ENCODE assay signal across 8 mouse cellular contexts in the genomic region with DNA sequence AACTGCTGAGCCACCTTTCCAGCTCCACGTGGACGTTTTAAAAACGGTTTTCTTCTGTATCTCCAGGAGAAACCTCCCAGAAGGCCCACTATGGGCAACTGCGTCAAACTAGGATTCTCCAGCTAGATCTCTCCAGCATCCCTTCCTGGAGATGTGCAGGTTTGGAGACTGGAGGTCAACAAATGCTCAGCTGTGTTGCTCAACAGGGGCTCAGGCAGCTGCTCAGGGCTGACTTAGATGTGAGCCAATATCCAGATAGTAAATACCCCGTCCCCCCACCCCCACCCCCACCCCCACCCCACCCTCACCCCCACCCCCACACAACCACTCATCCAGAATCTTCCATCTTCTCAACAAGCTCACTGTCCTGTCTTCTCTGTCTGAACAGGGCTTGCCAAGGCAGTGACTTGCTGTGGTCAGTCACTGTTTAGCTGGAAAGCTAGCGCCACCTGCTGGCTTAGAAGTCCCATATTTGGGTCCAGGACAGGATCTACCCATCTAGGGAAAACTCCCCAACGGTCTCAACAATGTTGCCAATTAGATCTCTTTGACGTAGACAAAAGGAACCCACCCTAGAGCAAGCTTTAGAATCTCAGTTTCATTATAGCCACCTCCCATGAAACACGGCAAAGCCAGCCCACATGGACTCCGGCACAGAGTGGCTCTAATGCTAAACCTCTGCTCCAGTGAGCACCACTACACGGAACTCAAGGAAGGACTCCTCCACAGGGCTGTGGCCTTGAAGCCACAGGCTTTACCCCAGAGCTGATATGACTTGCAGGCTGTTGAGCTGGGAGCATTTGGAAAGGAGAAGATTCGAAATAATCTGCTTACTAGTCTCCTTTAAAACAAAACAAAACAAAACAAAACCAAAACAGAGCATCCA.
DNase-seq lines count a peak whose midpoint lies in the region; ATAC-seq and TF ChIP-seq lines count a peak whose summit lies in the region.

No protein-coding gene starts in this region.

- no peaks in the 10 kb centered on the region for H3K27me3 ChIP-seq in forebrain, embryonic 14.5 days (replicated peaks; ENCODE audit: control insufficient read depth, insufficient read depth, low read length)

- 41% methylated on average over 12 of the region's 12 CpGs for WGBS in forebrain, embryonic 14.5 days
- WGBS in large intestine, adult 2 months: 46% methylated on average over 12 of the region's 12 CpGs

- ATAC-seq in forebrain, embryonic 14.5 days: peak; percentile 88

- no peak overlapping the region for H3K4me3 ChIP-seq in ES-E14 (ENCODE audit: insufficient read depth in 1 of 2, low read depth in 1 of 2, low read length in 2 of 2, poor library complexity in 1 of 2, severe bottlenecking in 1 of 2)
- H3K4me3 ChIP-seq in forebrain, embryonic 14.5 days (ENCODE audit: low read depth, low read length): no peak overlapping the region

- no peaks in the 10 kb centered on the region for H3K9me3 ChIP-seq in ES-E14 (ENCODE audit: control insufficient read depth, insufficient read depth, low read depth, low read length)
- H3K9me3 ChIP-seq in forebrain, embryonic 14.5 days (replicated peaks; ENCODE audit: control insufficient read depth, low read length): no peaks in the 10 kb centered on the region

- DNase-seq in ES-E14 (ENCODE audit: low read depth, low spot score): peak; percentile 63
- peak; percentile 8 for DNase-seq in c-Kit-positive CD71-positive TER-119-negative erythroid progenitor cells, embryonic 14.5 days (ENCODE audit: low read depth)
- DNase-seq in forebrain, embryonic 14.5 days (ENCODE audit: low spot score): peak; percentile 94
- peak; percentile 47 for DNase-seq in heart, postnatal 25 days (ENCODE audit: low spot score)
- DNase-seq in large intestine, adult 2 months (ENCODE audit: low read depth, low spot score): peak; percentile 54
- peak; percentile 83 for DNase-seq in lung, postnatal 25 days (ENCODE audit: low spot score)
- DNase-seq in retina, postnatal 7 days (ENCODE audit: low read depth, low spot score): peak; percentile 74
- DNase-seq in urinary bladder, postnatal 4 days (ENCODE audit: low spot score in 2 of 2): peak; percentile 71 to 85

- no peaks in the 10 kb centered on the region for H3K36me3 ChIP-seq in ES-E14 (ENCODE audit: control insufficient read depth, insufficient read depth, low read length, poor library complexity, severe bottlenecking)
- no peaks in the 10 kb centered on the region for H3K36me3 ChIP-seq in forebrain, embryonic 14.5 days (ENCODE audit: control insufficient read depth, insufficient read depth, low read length)

- H3K27ac ChIP-seq in ES-E14 (ENCODE audit: insufficient read depth, low read depth, low read length, poor library complexity, severe bottlenecking): no peak overlapping the region
- no peak overlapping the region for H3K27ac ChIP-seq in forebrain, embryonic 14.5 days (ENCODE audit: low read depth, low read length)

- H3K4me1 ChIP-seq in ES-E14 (ENCODE audit: control insufficient read depth in 2 of 2, insufficient read depth in 2 of 2, low read length in 2 of 2, poor library complexity in 1 of 2): no peaks in the 10 kb centered on the region
- no peaks in the 10 kb centered on the region for H3K4me1 ChIP-seq in forebrain, embryonic 14.5 days (ENCODE audit: control insufficient read depth, insufficient read depth, low read length)

- H3K4me2 ChIP-seq in forebrain, embryonic 14.5 days (ENCODE audit: low read length): no peak overlapping the region

- H3K9ac ChIP-seq in ES-E14 (ENCODE audit: insufficient read depth, low read depth, low read length, poor library complexity, severe bottlenecking): no peak overlapping the region; the same call in 1 of the 2 replicates
- no peak overlapping the region for H3K9ac ChIP-seq in forebrain, embryonic 14.5 days (ENCODE audit: low read length)

- in situ Hi-C loops in ES-E14 (cut with MboI; ENCODE audit: low sequenced_read_pairs in 2 of 2, unreplicated experiment in 2 of 2): loop anchor here in 1 of 2 experiments (10.0 kb wide), 1 partner anchor 451 kb away; no protein-coding TSS in a partner anchor

- intact Hi-C loops in heart, postnatal 25 days (cut with DNase I): loop anchor here (5.0 to 10.0 kb wide), 2 partner anchors 631 to 774 kb away; no protein-coding TSS in a partner anchor

TF ChIP-seq in ES-E14, 5 proteins besides CTCF, POLR2A, EP300 and RAD21:
- TF ChIP-seq ZNF384 (IDR thresholded peaks at IDR 0.05; ENCODE audit: low read depth, low read length) (no peak), HCFC1 (IDR thresholded peaks at IDR 0.05; ENCODE audit: borderline replicate concordance, insufficient read depth, low read length) (no peak), MAFK (IDR thresholded peaks at IDR 0.05; ENCODE audit: insufficient read depth, low read depth, low read length) (no peak), CHD2 (IDR thresholded peaks at IDR 0.05; ENCODE audit: low read depth, low read length) (no peak), ZC3H11A (IDR thresholded peaks at IDR 0.05; ENCODE audit: borderline replicate concordance, low read depth, low read length) (peak; percentile 66)

Comparison
In these comparisons a context has a peak if more than half of its experiments do, and no peak if none do; other contexts are left out.
1. DNase-seq: peak in every context shown above with its lines; median percentile 94 in forebrain, embryonic 14.5 days; 83 in lung, postnatal 25 days; 78 in urinary bladder, postnatal 4 days; 74 in retina, postnatal 7 days; 63 in ES-E14; 54 in large intestine, adult 2 months; 47 in heart, postnatal 25 days; 8 in c-Kit-positive CD71-positive TER-119-negative erythroid progenitor cells, embryonic 14.5 days.